In the genomic region with DNA sequence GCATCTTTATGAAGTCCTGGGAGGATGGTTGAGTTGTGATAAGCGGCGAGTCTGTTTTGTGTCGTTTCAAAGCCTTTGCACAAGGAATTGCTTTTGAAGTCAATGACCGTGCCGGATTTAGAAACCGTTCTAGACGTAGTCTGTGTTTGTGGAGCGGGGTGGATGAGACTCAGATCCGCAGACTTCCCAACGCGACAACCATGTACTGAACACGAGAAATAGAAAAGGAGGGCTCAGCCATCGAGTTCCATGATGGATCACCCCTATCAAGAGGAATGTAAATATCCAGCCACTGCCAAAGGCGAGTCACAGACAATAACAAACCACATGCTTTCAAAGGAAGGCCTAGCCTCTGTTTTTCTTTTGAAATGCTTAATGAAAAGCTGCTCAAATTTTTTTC, we compare ENCODE assay signal across 13 mouse cellular contexts.
DNase-seq lines count a peak whose midpoint lies in the region; ATAC-seq and TF ChIP-seq lines count a peak whose summit lies in the region.
"Had no signal": no experiment of that assay in that cellular context is flagged by ENCODE, and none has a peak within 500 bp of the region (broad histone marks: within the 10 kb centered on the region; RNA-seq: fewer than 3 reads in every experiment).

No protein-coding gene starts in this region.

- H3K4me3 ChIP-seq in kidney, postnatal 0 days (replicated peaks; ENCODE audit: low read depth, low read length): no peak overlapping the region
- H3K4me3 ChIP-seq in lung, embryonic 16.5 days (ENCODE audit: low read length): no peak overlapping the region
- H3K4me3 ChIP-seq: gastrocnemius, adult 2 months; hindbrain, embryonic 15.5 days had no signal

- H3K4me1 ChIP-seq in kidney, postnatal 0 days (replicated peaks; ENCODE audit: insufficient read depth, low read length): no peaks in the 10 kb centered on the region
- peaks cover 12% of the 10 kb centered on the region; the same call in 1 of the 2 replicates for H3K4me1 ChIP-seq in lung, embryonic 16.5 days (replicated peaks; ENCODE audit: control insufficient read depth, insufficient read depth, low read length)
- H3K4me1 ChIP-seq: hindbrain, embryonic 15.5 days had no signal

- H3K4me2 ChIP-seq in kidney, postnatal 0 days (ENCODE audit: low read length): no peak overlapping the region
- peak overlapping the region; percentile 26 for H3K4me2 ChIP-seq in lung, embryonic 16.5 days (ENCODE audit: low read depth, low read length)
- H3K4me2 ChIP-seq: hindbrain, embryonic 15.5 days had no signal

- no peak for ATAC-seq in kidney, postnatal 0 days (replicated peaks; ENCODE audit: low FRiP score, low read depth)
- ATAC-seq in lung, embryonic 16.5 days (ENCODE audit: low read depth): peak; percentile 88

- DNase-seq in embryo, embryonic 10.5 days (ENCODE audit: low spot score): peak; percentile 25
- DNase-seq in embryo, embryonic 9.5 days (ENCODE audit: extremely low spot score): no peak
- peak; percentile 66 for DNase-seq in kidney, postnatal 0 days (ENCODE audit: low spot score)
- no peak for DNase-seq in kidney, postnatal 14 days
- peak; percentile 57 for DNase-seq in 3T3-L1 (ENCODE audit: low read depth, low spot score)
- DNase-seq in adrenal gland, adult 2 months: no peak
- DNase-seq in spleen, postnatal 4 days (ENCODE audit: low spot score in 2 of 2): no peak
- DNase-seq: cerebellum, postnatal 14 days; gastrocnemius, adult 2 months; thymus, postnatal 4 days had no signal

- no peak overlapping the region for H3K9ac ChIP-seq in kidney, postnatal 0 days (ENCODE audit: low read depth, low read length)
- H3K9ac ChIP-seq in lung, embryonic 16.5 days (ENCODE audit: low read length): no peak overlapping the region
- H3K9ac ChIP-seq: hindbrain, embryonic 15.5 days had no signal

- no peaks in the 10 kb centered on the region for H3K27me3 ChIP-seq in kidney, postnatal 0 days (ENCODE audit: insufficient read depth, low read length)
- H3K27me3 ChIP-seq in lung, embryonic 16.5 days (ENCODE audit: control insufficient read depth, insufficient read depth, low read depth, low read length): no peaks in the 10 kb centered on the region
- H3K27me3 ChIP-seq: hindbrain, embryonic 15.5 days had no signal

- 54% methylated on average over 14 of the region's 14 CpGs for WGBS in kidney, postnatal 0 days
- 22% methylated on average over 14 of the region's 14 CpGs for WGBS in lung, embryonic 16.5 days

- no peaks in the 10 kb centered on the region for H3K9me3 ChIP-seq in kidney, postnatal 0 days (replicated peaks; ENCODE audit: low read length)
- H3K9me3 ChIP-seq in lung, embryonic 16.5 days (ENCODE audit: control insufficient read depth, low read length): no peaks in the 10 kb centered on the region
- H3K9me3 ChIP-seq: G1E; hindbrain, embryonic 15.5 days had no signal

- TF ChIP-seq CTCF in kidney, postnatal 0 days (IDR thresholded peaks at IDR 0.05; ENCODE audit: low read depth): no peak

- H3K27ac ChIP-seq in kidney, postnatal 0 days: no peak overlapping the region
- peak overlapping the region; percentile 84 for H3K27ac ChIP-seq in lung, embryonic 16.5 days (ENCODE audit: low read length)
- H3K27ac ChIP-seq: gastrocnemius, adult 2 months; hindbrain, embryonic 15.5 days had no signal

- no peaks in the 10 kb centered on the region for H3K36me3 ChIP-seq in kidney, postnatal 0 days (ENCODE audit: insufficient read depth, low read length)
- no peaks in the 10 kb centered on the region for H3K36me3 ChIP-seq in lung, embryonic 16.5 days (ENCODE audit: control insufficient read depth, insufficient read depth, low read length)
- H3K36me3 ChIP-seq: G1E; hindbrain, embryonic 15.5 days had no signal

Comparison
In these comparisons a context has a peak if more than half of its experiments do, and no peak if none do; other contexts are left out.
1. DNase-seq: peak in embryo, embryonic 10.5 days (single experiment), kidney, postnatal 0 days (single experiment) and 3T3-L1 (single experiment); none in embryo, embryonic 9.5 days (single experiment), kidney, postnatal 14 days (single experiment), adrenal gland, adult 2 months (single experiment) and spleen, postnatal 4 days (0 of 2).